Mouse (Mus musculus): ENCODE results near the gene Gjb3.

DNA sequence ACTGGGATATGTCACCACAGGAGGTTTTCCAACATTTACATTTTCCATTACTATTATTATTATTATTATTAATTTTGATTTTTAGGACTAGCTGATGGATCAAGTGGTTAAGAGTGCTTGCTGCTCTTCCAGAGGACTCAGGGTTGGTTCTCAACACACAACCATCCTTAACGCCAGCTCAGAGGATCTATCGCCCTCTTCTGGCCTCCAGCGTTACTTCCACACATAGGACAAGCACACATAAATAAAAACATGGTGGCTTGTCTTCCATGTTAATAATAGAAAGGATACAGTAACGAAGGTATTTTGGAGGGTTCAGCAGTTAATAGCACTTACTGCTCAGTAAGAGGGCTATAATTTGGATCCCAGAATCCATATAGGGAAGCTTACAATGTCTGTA is 44.0 kb upstream of the Gjb3 start:
- TF ChIP-seq CTCF (IDR thresholded peaks at IDR 0.05; ENCODE audit: low read depth, low read length), result peak; percentile 58
- TF ChIP-seq POLR2A (IDR thresholded peaks at IDR 0.05; ENCODE audit: insufficient read depth, low read length), result no peak
- TF ChIP-seq EP300 (IDR thresholded peaks at IDR 0.05; ENCODE audit: insufficient read depth, low read depth, low read length), result no peak

All from ES-Bruce4 (cell line).